Mouse (Mus musculus) megakaryocyte progenitor cell, adult 5-6 weeks (primary cell): Measurements from ENCODE around the gene Mmp9. TPM values are rescaled to one million over a fixed set of nuclear protein-coding genes. Genes with fewer than 3 reads are reported as not detected.

Source experiments
- ATAC-seq: replicated peaks from 2 replicates; pipeline ENCODE4 v1.8.0; 2016; ENCODE audit warnings: mild to moderate bottlenecking, moderate TSS enrichment, inconsistent platforms; ENCODE audit not compliant: poor library complexity
- total RNA-seq, 2 experiments: library from RNA; stranded (forward) in 1 of 2; stranded (reverse) in 1 of 2; fragments of 157-497, 149-512 nt in 1 of 2; fragments of 200-1000 nt in 1 of 2; gene quantifications; 2 replicates each; pipeline versions ENCODE4 v1.2.3 to v1.2.4; 2015 to 2017

The Mmp9 gene
- total RNA-seq, 2 experiments from 2014 or later, result 11.8 to 14.2 TPM

DNA sequence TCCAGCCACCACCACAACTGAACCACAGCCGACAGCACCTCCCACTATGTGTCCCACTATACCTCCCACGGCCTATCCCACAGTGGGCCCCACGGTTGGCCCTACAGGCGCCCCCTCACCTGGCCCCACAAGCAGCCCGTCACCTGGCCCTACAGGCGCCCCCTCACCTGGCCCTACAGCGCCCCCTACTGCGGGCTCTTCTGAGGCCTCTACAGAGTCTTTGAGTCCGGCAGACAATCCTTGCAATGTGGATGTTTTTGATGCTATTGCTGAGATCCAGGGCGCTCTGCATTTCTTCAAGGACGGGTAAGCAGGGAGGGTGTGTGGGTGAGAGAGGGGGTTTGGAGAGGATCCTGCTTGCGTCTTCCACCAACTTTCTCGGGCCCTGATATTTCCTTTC is 11.9 kb downstream of the Mmp9 start:
- no peak for ATAC-seq

DNA sequence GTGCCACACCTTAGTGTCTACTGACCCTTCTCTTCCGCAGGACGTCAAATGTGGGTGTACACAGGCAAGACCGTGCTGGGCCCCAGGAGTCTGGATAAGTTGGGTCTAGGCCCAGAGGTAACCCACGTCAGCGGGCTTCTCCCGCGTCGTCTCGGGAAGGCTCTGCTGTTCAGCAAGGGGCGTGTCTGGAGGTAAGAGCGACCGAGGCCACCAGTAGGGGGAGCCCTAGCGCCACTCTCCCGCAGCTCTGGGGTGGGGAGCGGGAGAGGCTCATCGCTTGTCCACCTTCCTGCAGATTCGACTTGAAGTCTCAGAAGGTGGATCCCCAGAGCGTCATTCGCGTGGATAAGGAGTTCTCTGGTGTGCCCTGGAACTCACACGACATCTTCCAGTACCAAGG is 12.6 kb downstream of the Mmp9 start:
- peak; percentile 89 for ATAC-seq

DNA sequence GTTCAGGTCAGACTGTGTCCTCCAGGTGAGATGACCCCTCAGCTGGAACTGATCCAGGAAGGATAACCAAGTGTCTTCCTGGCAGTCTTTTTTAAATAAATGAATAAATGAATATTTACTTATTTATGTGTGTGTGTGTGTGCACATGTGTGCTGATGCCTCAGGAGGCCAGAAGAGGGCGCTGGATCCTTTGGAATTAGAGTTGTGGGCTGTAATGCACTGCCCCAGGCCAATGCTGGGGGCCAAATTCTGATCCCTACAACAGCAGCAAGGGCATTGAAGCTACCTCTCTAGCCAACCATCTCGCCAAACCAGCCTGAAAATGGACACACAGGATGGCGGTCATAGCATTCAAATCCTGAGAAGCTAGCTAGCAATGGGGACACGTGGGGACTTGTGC is 15.1 kb downstream of the Mmp9 start:
- no peak for ATAC-seq

DNA sequence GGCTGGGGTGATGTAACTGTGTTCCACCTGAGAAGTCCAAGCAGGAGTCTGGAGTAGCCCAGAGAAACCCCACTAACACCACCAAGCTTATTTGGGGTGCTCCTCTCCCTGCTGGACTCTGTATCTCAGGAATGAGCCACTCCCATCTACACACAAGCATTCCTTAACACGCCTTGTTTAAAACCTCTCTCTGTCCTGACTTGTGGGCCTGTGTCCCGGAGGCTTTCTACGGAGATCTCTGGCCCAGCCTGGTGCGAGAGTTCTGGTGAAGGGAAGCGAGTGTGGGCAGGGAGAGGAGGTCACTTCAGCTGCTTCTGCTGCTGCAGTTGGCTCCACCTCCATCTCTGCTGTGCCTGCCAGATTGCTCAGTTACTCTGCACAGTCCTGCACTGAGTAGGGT is 15.6 kb downstream of the Mmp9 start:
- ATAC-seq, result no peak

DNA sequence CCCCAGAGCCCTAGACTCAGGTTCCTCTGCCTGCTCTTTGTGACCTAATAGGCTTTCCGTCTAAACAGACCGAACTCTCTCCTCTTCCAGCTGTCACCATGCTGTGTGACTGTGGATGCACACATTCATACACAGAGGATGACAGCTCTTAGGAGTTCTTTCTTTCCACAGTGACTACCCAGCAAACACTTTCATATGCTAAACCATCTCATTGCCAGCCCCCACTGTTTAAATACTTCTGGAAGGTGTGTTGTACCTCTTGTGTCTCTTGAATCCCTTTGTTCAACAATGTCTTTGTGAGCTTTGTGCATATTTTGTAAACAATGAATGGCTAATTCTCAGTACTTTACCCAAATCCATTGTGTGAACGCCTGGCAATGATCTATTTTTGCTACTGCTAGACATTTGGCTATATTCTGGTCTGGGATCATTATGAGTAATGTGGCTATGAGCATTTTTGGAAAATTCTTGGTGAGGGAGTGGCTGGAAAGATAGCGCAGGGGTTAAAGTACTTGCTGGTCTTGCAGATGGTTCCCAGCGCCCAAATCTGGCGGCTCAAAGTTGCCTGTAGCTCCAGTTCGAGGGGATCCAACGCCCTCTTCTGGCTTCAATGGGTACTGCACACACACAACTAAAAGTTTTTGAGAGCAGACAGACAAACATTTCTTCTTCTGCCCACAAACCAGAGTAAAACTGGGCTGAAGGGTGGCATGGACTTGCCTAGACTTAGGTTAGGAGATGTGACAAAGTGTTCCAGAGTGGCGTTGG is 17.2 kb downstream of the Mmp9 start:
- ATAC-seq, result no peak

DNA sequence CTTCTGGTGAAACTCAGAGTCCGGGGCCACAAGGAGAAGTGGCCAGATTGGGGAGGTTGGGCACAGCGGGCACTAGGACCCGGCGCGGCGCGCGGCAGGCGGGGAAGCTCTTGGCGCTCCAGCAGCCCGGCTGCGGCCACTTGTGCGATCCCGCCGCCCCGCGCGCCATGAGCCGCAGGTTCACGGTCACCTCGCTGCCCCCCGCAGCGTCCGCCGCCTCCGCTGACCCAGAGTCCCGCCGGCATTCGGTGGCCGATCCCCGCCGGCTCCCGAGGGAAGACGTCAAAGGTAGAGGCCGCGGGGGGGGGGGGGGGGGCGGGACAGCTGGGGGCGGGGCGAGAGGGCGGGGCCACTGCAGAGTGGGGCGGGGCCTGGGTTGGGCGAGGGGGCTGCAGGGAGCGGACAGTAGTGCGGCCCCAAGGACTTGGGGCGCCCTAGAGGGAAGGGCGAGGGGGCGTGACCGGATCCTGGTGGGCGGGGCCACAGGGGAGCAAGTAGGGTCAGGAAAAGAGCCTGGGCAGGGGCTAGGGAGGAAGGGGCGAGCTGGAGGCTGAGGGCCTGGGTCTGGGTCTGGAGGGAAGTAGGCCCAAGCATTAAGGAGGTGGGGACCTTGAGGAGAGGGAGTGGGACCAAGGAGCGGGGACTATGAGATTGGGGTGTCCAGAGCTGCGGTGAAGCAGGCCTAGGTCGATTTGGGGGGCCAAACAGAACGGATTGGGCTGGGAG is 20.3 kb downstream of the Mmp9 start, which contains the start of gene Slc12a5:
TSS of gene Slc12a5 (plus strand) at position 87 of the 726 bp plus-strand sequence.
- peak; percentile 56; the same call in 1 of the 2 replicates for ATAC-seq

DNA sequence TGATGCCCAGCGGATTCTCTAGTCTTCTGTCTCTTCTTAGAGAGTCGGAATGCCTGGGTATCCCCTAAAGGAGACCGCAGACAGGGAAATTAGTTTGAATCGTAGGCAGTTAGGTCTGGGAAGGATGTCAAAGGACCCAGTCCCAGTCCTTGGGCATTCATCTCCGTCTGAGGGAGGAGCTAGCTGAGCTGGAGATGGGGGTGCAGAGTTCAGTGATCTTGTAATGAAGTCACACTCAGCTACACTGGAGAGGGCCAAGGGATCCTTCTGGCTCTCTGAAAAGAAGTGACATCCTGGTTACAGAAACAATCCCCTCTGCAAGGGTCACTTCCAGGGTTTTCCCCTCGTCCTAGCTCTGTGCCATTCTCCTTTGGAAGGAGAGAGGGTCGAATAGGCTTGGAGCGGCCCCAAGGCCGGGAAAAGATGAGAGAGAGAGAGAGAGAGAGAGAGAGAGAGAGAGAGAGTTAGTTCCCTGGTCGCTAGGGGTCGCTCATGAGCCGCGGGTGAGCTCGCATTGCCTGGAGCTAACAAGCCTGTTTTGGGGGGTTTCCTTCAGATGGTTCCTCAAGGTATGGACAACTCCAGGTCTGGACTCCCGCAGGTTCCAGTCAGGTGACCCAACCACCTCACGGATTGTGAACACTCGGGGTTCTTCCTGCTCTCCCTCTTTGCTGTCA is 21.1 kb downstream of the Mmp9 start:
- peak; percentile 72 for ATAC-seq

DNA sequence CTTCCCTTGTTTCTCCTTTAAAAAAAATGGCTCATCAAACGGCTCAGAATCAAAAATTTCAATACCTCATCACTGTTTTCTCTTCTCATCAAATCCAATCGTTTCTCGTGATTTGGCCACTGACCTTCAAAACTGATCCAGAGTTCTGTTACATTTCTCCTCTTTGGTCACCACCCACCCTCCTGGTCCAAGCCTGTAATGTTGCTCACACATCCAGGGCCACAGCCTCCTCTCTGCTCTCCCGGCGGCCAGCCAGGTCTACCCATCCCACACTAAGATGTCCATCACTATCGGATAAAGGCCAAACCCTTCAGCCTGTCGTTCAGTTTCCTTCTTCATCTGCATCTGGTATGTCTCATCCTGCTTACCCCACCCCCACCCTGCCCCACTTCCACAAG is 21.6 kb downstream of the Mmp9 start:
- ATAC-seq, result no peak

DNA sequence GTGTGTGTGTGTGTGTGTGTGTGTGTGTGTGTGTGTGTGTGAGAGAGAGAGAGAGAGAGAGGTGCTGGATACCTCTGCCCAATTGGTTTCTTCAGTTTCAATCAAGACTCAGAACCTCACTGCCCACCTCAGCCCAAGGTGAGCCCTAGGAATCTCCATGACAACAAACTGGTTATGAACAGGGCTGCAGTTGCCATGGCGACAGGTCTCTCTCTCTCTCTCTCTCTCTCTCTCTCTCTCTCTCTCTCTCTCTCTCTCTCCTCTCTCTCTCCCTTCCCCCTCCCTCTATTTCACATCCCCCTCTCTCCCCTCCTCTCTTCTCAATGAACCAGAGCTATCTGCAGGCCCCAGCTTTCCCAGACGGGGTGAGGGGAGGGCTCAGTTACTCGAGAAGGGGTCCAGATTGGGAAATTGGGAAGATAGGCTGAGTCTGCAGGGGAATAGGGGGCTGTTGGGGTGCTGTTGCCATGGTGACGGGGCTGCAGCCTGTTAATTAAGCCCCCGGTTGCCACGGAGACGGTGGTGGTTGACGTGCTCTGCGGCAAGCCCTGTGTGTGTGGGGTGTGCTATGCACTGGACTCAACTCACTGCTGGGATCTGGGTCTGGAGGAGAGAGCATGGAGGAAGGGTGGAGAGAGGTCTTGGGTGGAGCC is 23.8 kb downstream of the Mmp9 start:
- ATAC-seq, result no peak

DNA sequence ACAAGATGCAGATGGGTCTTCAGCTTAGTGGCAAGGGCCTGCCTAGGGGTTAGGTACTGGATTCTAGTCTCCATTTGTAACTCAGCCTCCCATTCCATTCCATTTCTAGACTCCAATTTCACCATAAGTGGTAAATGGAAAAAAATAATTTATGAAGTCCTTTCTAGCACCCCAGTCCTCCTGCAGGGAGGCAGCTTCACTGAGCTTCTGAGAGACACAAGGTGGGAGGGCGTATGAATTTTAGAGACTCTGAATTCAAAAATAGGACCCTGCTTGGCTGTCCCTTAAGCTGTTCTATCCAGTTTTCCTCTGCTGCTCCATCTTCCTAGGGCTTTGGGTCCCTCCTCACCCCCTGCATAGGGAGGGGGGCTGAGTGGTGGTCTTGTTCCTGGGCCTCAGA is 24.4 kb downstream of the Mmp9 start:
- no peak for ATAC-seq

DNA sequence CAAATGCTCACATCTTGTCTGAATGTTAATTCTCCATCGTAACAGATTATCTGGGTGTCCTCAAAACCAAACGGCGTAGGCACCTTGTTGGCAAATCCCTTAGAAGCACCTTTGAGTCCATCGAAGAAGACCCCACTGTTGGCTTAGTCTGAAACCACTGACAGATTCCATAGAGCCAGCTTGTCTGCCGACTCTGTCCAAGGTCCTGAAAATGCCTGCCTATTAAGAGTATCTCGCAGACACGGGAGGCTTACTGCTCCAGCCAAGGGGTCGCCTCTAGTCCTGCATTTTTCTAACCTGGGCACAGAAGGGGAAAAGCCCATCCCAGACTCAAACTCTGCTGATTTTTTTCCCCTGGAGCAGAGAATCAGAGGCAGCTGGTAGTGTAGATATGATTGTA is 25.8 kb downstream of the Mmp9 start:
- ATAC-seq, result no peak

DNA sequence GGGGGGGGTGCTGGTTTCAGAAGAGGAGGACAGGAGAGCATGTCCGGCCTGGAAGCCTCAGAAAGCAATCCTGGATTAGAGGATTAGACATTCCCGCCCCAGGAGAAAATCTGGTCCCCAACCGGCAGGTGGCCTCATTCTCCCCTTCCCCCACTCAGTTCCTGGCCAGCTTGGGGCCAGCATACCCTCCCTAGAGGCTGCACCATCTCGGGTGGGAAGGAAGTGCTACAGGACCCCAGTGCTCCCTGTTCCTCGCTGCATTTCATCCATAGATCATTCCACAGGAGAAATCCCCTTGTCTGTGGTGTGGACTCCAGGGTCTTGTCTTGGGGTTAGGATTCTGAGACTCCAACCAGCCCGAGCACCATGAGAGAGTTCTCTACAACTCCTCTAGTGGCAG is 26.6 kb downstream of the Mmp9 start:
- ATAC-seq, result no peak

DNA sequence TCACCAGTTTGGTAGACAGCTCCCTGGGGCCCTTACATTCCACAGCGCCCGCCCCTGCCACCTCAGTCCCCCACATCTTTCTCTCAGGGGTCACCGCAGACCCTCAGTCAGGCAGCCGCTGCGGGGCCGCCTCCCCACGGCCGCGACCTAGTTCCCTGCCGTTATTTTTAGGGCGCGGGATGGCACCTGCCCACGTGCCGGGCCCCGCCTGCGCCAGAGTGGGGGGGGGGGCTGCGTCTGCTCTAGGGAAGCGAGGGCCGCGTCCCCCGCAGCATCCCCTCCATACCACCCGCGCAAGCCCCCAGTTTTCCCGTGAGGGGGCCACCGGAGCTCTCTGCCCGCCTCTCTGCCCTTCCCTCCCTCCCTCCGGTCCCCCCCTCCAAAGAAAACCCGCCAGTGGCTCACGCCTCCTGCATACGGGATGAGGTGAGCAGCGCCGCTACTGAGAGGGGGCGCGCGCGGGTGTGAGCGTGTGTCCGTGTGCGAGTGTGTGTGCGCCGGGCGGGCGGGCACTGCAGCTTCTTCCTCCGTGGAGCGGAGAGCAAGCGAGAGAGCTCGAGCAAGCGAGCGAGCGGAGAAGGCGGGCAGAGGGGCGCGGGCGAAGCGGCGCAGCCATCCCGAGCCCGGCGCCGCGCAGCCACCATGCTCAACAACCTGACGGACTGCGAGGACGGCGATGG is 27.3 kb downstream of the Mmp9 start:
- no peak for ATAC-seq

DNA sequence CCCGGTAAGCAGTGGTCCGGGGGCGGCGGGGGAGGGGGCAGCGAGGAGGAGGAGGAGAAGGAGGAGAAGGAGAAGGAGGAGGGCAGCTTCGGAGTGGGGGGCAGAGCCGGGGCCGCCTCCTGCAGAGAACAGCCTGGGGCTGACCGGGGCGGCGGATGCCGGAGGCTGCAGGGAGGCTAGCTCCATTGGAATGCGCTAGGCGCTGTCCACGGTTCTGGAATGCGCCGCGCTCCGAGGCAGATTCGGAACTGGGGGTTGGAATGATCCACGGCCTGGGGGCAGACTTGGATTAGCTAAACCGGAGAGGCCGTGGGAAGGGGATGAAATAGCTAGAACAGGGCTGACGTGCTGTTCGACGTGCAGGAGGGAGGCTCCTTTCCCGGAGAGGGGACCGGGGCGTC is 27.9 kb downstream of the Mmp9 start:
- ATAC-seq, result peak; percentile 76

DNA sequence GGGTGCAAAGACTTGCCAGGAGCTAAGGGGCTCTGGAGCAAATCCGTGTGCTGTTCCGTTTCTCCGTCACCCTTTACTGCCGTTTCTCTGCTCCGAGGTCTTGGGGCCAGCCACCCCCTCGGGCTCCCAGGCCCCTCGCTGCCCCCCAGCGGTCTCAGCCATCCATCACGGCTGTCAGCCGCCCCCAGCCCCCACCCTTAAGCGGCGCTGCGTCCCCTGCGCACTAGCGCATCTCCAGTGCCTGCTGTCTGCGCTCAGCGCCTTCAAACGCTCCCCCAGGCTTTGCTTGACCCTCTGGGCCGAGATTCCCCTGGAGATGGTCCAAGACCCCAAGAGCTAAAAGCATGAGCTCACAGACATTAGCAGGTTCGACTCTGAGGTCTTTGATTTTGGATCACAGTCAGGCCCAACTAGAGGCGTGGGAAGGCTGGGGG is 28.8 kb downstream of the Mmp9 start:
- no peak for ATAC-seq

DNA sequence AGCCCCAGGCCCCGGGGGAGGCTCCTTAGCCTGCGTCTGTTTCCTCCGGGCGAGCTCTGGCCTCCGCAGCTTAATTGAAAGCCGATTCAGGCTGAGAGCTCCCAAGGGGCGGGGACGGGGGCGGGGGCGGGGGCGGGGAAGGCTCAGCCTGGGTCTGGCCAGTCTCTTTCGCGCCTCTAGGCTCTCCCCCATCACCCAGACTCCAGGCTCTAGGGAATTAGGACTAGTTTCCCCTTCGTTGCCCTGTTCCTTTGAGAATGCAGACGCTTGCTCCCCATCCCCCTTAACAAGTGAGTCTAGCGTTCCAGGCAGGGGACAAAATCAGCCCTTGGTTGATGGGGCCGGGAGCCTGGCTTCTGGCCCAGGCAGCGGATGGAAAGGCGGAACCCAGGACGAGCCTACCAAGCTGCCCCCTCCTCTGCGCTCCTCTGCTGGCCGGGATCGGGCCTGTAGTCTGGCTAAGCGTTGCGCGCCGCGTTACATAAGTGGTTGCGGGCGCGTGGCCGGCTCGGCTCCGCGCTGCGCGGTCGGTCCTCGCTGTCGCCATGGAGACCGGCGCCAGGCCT is 30.1 kb downstream of the Mmp9 start:
- ATAC-seq, result no peak

DNA sequence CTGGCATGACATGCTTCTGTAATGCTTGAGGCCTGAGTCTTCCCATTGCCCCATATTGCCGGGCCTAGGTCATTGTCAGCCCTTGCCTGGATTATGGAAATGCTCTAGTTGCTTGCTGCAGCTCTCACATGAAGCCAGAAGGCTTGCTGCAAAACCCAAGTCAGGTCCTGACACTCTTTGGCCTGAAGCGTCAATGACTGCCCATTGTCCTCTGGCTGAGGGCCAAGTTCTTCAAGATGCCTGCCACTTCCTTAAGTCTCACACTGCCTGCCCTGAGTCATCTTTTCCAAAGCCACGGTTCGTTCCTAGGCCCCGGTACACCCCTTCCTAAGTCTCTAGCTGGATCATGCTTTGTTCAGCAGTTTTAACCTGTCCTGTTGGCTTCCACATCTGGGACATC is 32.1 kb downstream of the Mmp9 start:
- ATAC-seq, result no peak

DNA sequence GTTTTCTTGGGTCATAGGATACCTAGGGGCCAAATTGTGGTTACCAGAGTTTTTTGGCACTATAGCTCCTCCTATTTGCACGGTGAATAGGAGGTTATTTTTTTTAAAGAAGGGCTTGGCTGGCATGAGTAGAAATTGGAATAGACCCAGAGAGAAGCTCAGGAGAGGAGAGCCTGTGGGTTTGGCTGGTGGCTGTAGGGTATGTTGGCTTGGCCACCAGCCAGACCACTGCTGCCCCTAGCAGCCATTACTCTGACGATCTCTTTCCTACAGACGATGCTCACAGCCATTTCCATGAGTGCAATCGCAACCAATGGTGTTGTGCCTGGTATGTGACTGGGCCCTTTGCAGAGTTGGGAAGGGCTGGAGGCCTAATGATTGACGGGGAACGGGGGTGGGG is 35.0 kb downstream of the Mmp9 start:
- ATAC-seq, result no peak

DNA sequence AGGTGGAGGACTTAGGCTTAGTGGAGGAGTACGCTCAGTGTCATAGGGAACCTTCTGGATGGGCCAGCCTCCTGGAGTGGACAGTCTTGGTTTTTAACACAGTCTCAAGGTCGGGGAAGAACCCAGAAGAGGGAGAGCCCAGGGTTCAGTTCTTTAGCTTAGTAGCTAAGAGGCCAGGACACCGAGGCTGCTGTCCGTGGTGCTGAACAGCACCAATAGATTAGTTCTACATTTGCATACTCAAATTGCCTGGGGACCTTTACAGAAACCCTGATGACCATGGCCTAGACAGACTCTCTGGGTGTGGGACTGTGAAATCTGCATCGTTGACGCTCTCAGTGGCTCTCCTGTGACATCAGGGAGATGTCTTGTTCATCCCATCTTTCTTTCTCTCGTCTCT is 39.2 kb downstream of the Mmp9 start:
- peak; percentile 76 for ATAC-seq

DNA sequence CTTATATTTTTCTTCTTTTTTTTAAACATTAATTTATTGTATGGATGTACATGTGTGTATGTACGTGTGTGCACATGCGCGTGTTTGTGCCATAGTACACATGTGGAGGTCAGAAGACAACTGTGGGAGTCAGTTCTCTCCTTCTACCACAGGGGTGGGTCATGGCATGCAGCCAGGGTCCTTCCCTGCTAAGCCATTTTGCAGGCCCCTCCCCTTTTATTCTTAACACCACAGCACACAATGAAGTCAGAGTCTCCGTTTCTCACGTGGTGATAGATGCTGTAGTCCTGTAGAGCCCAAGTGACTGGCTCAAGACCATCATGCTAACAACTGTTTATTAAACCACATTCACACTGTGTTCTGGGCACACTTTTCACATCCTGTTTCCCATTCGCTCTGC is 45.4 kb downstream of the Mmp9 start:
- ATAC-seq, result no peak
